Mouse (Mus musculus) erythroblast, embryonic 14.5 days (primary cell): ENCODE results near the gene Dynlrb1.

ENCODE experiments used
- GATA1 ChIP-seq: IDR thresholded peaks from 2 replicates; pipeline ENCODE4 v1.6.1; 2012; ENCODE audit warnings: low read length, inconsistent platforms, mixed read lengths
- TAL1 ChIP-seq: IDR thresholded peaks from 3 replicates; pipeline ENCODE4 v1.6.1; 2012; ENCODE audit warnings: low read length, inconsistent platforms, mixed read lengths

DNA sequence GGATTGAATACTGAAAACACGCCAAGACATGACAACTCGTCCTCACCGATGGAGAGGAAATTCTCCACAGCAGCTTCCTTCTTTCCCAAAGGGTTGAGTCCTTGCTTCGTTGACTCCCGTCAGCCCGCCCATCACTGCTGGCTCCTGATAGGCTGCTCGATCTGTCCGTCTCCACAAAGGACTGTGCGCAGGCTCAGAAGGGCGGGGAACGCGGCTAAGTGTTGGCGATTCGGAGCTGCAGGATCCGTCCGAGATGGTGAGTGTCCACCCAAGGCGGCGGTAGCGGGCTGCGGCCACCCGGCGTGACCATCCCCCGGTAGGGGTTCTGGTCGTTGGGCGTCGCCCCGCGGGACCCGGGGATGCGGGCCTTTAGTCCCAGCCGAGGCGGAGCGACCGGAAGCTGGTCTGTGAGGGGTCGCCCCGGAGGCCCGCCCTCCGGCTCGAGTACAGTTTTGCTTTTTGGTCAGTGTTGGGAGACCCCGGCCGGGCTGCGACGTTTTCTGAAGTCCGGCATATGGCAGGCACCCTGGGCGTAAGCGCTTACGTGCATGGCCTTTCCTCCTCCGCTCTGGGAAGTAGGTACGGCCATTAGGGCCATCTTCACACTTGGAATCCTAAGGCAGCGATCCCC is at the start of gene Dynlrb1:
- TF ChIP-seq TAL1 (no peak), GATA1 (no peak)
